Mouse (Mus musculus) layer of hippocampus, adult 11-12 months (tissue): ENCODE data around the gene Igf1r.

Experiments
- DNase-seq: peaks from one replicate; pipeline ENCODE4 v3.0.0; 2022; ENCODE audit warnings: low spot score

Gene Igf1r

DNA sequence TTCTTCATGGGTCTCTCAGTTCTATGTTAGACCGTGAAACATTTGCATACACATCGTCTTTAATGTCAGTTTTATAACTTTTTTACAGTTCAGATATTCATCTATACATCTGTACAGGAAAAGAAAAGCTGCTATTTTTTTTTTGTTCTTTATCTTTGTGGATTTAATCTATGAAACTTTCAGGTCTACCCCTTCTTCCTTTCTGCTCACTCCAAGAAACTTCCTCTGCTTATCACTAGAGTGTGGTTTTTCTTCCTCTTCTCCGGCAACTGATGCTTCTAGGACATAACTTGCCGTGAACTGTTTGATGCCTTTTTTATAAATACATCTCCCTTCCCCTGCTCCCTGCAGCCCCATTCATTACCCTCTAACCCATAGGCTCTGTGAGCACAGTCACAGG, 275.0 kb downstream of the Igf1r start:
- DNase-seq: no peak

DNA sequence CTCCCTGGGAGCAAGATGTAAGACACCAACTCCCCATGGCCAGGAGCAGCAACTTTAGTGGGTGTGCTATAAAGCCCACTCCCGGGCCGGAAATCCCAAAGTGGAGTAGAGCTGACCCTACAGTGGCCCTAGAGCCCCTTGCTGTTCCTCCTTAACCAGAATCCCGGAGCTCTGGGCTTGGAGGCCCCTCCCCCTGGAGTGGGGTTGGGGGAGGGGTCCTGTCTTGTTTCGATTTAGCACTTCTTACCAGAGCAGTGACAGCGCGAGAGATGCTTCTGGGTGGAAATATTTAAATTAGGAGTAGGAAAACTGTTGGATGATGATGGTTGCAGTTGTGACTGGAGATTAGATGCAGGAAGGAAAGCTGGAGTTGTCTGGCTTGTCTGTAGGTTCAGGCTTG, 275.9 kb downstream of the Igf1r start:
- DNase-seq: no peak

DNA sequence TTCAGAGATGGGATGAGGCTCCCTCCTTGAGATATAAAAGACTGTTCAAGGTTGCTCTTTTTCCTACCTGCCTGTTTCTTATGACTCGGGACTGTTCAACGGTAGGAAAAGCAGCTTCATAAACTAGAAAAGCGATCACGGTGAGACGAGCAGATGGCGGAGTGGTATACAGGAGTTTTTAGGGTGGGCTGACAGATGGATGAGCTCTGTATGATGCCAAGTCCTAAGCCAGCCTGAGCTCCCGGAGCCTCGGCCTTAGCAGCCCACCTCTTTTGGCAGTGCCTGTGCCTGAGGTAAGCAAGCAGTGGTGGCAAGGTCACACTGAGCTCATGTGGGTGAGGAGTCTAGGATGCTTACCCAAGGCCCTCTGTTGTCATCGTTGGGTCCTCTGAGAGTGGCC, 278.2 kb downstream of the Igf1r start:
- DNase-seq: no peak

DNA sequence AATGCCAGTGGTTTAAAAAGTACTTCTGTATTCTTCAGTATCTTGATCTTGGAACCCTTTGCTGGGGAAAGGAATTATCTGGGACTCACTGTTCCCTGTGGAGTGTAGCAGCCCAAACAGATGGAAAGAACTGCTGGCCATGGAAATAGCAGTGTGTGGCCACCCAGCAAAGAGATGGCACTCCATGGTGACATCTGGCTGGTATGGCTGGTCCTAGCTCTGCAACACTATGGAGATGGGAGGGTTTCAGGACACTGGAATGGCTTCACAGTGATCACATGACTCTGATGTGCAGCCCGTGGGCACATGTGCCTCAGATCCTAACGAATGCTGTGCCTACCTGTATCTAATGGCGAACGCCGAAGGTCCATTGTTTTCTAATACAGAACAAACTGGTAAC, 279.9 kb downstream of the Igf1r start:
- DNase-seq: no peak

DNA sequence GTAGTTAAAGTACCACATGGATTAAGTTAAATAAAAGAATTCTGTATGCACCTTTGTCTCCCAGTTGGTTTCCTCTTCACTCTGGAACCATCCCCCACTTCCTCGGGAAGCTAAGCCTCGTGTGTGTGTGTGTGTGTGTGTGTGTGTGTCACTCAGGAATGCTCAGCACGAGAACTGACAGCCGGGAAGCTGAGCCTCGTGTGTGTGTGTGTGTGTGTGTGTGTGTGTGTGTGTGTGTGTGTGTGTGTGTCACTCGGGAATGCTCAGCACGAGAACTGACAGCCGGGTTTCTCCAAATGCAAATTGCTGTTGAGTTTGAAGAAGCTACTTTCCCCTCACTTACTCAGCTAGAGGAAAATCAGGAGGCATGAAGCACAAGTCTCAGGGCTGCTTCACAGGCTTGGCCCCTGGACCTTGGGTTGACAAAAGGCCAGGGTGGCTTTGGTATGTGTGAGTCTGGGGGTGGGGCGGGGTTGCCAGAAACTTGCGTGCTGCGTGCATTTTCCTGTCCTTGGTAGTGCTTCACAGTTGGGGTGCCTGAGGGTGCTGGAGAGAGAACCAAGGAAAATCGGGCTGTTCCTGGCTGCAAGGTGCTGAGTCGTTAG, 281.1 kb downstream of the Igf1r start:
- no peak for DNase-seq

DNA sequence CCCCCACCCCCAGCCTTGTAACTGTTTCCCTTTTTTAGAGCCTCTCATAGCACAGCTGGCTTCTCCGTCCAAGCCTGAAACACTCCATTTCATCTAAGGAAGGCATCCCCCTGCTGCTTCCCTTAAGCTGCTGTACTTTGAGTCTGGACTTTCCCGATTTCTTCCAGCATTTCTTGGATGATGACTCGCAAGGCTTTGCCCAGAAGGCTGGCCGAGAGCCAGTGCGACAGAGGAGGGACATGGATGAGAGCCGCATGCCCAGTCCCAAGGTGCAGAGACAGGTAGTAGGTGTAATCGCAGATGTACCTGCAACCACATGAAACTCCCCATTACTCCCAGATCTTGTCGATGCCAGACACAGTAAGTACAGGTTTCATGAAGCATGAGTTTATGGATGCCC, 284.2 kb downstream of the Igf1r start:
- DNase-seq: no peak

DNA sequence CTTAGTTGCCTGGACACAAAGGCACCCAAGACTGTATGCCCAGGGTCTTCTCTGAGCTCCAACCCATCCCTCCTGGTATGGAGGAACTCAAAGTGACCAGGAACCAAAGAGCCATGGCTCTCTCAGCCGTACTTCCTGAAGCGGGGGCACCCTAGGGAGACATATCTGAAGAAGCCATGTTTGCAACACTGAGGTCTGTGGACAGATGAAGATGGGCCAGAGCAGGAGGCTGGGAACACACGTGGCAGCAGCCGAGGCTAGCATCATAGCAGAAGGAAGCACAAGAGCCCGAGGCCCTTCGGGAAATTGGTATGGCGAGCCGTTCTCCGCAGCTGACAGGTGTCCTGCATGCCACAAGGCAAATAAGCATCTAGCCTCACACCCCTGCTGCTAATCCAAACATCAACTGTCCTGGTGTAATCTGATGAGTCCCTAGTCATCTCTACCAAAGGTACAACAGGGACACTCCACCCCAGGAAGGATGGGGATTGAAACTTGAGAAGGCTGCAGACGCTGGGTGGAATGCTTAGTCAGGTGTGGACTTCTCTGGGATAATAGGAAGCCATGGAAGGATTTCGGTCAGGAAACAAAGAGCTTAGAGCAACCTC, 286.7 kb downstream of the Igf1r start:
- DNase-seq: no peak

DNA sequence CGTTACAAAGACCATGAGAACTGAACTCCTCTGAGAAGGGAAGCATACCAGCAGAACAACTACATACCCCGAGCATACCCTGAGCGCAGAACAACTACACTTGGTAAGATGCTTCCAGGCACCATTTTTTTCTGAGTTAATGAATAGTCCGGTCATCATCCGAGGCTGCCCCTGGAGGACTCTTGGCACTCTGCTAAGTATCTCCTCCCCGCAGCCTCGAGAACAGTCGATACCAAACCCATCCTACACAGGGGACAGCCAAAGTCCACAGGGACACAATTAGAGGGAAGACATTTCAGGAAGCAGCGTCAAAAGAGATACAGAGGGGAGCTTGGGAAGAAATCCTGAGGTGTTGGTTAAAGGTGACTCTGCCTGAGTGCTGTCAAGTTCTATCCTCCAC, 288.6 kb downstream of the Igf1r start:
- DNase-seq: no peak

DNA sequence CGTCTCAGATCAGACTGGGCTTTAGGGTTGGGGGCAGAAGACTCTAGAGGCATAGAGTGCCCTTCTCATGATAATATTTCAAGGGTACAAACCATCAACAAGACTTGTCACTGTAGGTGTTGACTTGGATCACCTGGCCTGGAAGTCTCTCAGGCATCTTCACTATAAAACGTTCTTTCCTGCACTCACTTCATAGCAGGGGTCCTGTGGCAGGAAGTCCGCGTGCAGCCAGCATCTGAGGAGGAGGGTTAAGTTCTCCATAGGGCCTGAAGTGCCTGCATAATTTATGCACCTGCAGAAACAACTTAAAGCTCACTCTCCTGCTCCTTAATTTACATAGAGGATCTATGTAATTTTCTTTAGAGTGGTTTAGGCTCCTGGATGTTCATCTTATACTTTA, 293.1 kb downstream of the Igf1r start:
- no peak for DNase-seq

DNA sequence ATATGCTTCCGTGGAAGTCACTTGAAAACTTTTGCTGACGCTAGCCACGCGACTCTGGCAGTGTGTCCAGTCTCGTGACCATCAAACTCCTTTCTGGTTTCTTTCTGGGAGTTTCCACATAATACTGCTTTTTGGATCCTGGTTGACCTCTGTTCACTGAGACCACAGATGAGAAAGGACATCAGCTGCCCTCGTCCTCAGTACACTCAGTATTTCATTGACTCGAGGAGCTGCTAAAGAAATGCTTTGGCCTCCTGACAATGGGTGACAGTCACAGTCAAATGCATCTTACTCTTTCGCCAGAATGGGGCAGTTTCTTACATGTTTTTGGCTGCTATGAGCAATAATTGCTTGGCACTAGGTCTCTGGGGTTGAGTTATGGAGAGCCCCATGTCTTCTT, 293.6 kb downstream of the Igf1r start:
- no peak for DNase-seq

DNA sequence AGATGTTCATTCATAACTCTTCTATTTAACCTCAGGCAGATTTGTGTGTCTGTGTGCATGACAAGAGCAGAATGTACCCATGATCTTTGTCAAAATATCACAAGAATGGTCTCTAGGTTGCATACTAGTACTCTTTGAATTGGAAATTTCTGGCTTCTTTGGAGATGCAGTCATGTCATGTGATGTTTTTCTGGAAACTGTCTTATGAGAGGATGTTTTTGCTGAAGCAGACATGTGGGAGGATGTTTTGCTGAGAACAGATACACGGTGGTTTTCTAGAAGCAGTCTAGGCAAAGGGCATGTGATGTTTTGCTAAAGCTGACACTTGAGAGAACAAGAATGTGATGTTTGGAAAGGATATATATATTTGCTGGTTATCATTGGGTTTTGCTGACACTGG, 297.8 kb downstream of the Igf1r start:
- DNase-seq: no peak

DNA sequence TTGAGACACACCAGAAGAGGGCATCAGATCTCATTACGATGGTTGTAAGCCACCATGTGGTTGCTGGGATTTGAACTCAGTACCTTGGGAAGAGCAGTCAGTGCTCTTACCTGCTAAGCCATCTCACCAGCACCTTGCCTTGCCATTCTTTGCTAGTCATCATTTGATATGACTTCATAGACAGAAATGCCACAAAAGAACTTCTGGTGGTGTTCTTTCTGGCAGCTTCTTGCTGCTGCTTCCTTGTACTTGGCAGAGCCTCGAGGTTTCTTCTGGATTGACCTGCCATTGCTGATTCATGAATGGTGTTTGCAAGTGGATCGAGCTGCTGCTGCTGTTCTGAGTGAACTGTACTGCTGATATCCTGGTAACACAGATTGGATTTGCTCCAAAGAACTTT, 298.3 kb downstream of the Igf1r start:
- no peak for DNase-seq

DNA sequence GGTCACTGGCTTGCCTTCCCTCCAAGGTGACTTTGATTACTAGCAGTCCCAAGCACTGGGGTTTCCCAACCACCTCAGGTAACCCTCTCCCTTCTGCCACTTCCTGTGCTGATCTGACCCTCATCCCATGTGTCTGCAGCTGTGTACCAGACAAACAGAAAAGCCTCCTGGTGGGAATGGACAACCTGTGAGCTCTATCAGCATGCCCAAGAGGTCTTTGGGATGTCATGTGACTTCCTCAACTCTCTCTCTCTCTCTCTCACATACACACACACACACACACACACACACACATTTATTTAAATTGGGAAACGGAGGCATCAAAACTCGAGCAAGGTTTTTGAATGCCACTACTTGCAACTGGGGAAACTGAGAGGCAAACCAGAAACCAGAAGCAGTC, 305.1 kb downstream of the Igf1r start:
- DNase-seq: no peak

DNA sequence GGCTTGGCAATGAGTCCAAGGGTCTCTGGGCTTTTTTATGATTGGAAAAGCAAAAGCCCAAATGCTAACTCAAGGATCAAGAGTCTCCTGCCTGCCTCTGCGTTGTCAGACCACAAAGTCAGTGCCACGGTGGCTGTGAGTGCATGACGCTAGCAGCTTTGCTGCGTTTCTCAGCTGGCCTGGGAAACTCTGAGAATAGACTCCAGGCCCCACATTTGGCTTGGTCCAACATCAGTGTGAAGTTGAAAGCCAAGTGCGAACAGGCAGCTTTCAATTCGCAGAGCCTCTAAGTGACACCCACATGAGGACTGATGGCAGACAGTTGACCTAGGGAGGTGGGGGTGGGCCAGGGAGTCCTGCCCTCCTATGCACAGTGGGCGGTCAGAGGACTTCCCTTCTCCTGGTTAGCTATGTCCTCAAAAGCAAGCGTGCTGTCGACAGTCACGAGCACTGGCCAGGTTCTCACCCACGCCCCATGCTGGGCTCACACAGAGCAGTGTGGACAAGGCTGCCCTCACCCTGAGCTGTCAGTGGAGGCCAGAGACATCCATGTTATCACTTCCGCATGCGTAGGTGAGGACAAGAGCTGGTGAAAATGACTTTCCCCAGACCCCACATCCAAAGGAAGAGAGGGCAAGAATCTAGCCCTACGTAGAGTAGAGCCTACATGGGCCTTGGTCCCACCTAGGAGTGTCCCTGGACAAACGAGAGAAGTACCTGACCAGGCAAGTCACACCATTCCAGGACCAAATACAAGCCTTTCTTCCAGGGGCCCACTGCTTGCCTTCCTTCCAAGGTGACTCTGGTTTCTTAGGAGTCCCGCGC, 305.9 kb downstream of the Igf1r start:
- DNase-seq: no peak

DNA sequence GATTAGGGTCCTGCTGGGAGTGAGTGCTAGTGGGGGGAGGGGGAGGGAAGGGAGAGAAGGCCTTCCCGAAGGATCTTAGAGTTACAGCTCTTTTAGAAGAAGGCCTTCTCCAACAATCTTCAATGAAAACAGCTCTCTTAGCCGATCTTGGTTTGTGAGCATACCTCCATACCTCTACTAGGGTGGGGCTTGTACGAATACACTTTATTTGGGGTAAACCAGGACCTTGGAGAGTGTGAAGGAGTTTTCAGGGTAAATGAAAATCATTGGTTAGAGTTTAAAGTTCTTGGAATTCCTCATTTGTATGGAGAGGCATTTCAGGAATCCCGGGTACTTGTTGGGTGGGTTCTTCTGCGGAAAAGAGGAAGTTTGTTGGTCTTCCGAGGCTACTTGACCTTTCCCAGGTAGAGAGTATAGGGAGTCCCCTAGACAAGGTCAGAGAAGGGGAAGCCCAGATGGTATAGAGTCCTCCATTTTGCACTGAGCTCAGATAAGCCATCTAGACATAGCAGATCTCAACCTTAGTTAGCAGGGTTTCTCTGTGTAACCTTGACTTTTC, 307.0 kb downstream of the Igf1r start:
- no peak for DNase-seq

DNA sequence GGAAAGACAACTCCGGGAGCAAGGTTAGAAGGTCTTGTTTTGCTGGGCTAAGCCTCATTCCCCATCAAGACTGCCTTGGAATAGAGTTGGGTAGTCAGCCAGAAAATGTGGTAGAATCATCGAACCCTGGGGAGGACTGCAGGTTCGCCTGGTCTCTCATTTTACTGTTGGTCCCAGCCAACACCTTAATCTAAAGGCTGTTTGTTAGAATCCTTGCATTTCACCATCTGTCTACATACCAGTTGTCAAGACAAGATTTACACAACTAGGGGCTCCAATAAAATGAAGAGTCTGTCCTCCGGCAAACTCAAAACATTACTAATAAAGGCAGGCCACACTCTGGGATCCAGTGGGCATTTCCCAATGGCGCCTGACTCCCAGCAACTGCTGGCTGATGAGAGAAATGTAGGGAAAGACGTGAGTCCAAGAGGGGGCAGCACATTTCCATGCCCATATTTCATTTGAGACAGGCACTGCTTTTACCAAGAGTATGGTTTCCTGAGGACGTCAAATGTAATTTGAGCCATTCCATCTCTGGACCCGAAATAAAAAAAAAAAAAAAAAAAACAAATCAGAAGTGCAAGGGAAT, 310.1 kb downstream of the Igf1r start:
- DNase-seq: no peak

DNA sequence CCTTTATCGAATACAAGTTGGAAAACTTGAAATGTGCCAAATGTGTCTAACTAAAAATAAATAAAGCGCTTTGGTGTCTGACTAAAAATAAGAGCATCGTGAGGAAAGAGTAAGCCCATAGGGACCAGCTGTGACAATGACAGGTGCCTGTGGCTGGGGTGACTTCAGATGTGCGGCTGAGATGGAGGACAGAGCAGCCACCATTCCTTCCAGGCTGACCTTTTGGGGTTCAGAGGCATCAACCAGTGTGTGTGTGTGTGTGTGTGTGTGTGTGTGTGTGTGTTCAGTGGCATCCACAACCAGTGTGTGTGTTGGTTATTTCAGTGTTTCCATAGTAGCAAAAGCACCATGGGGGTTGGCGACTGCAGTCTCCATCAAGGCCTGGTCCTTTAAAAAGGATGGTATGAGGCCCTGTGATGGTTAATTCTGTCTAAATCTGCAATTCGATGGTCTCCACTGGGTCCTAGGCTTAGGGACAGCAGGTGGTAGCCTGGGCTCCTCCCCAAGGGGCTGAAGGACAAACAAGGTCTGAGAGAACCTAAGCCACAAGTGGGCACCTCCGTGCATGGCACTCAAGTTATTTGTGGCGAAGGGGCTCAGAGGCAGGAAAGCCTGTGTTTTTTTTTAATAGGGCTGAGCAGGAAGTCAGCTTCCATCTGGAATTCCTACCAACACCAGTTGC, 310.9 kb downstream of the Igf1r start:
- DNase-seq: no peak

DNA sequence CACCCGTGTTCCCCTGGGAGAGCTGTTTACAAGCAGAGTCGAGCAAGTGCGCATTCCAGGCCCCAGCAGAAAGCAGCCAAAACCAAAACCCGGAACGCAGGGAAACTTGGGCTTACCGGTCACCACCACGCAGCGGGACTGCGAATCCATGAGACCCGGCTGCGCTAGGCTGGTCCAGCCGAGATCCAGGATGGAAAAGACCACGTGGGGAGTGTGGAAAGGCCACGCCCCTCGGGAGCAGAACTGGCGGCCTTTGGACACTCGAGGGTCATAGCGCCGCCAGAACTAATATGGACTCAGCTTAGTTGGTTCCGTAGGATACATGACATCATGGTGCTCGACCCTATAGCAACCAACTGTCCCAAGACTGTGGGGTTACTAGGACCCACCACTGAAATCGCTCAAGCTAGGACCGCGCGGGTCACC, 311.4 kb downstream of the Igf1r start, which contains the start of gene Pgpep1l:
Gene Pgpep1l, minus strand, starts transcription at position 206 of the 426 bp plus-strand sequence.
- DNase-seq: peak; percentile 28

DNA sequence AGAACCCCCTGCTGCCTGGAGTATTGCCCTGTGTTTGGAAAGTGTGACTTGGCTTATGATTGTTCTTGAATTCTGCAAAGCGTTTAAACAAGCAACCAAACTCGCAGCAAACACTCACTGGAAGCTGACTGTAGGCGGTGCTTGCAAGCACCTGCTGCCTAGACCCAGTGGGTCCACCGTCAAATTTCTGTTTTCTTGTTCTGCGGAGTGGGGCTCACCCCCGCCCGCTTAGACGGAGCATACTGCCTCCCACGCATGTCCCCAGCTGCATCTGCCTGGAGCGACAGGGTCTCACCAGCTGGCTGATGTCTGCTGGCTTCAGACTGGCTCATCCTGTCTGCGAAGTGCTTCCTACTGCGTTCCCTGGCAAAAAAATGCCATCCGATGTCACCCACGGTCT, 311.9 kb downstream of the Igf1r start:
- peak; percentile 86 for DNase-seq

DNA sequence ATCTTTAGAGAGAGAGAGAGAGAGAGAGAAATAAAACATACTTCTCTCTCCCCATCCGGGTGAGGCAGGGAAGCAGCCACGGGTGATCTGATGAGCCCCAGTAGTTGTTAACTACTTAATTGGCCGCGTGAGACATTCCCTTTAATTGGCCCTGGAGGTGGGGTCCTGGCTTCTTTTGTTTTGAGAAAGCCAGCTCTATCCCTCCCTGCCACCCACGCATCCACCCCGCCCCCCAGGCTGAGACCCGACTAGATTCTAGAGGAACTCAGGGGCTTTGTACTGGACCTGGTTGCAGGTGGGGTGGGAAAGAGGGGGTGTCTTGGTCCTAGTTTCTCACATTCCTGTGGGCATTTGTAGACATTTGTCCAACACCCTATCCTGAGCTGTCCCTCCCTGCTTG, 312.8 kb downstream of the Igf1r start:
- no peak for DNase-seq

DNA sequence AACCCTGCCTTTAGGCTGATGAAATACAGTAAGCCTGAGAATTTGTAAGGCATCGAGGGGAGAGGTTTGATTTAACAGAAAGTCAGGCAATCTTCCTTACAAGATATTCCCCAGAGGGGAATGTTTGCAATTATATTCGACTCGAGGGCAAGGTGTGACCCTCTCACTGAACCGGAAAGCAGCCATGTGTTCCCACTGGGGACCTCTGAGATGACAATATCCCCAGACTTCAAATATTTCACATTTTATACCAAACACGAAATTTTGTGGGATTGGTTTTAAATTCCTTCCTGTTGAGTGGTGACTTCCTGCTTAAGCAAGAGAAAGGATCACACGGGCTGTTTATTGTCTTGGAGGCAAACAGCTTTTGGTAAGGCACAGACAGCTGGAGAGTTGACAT, 314.1 kb downstream of the Igf1r start:
- no peak for DNase-seq

DNA sequence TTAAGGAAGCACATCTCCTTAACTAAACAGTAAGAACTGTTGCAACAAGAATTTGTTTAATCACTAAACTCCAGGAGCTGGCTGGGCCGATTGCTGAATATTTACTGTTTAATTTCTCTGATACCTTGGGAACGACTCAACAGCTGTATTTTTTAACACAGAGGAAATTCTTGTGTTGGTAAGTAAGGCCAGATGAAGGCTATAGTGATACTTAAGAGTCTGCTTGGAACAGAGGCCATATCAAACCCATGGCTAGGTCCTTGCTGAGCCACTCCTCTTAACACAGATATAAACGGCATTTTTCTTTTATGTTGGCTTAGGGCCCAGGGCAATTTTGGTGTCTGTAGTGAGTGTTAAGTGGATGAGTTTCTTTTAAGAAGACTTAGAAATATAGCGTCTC, 317.9 kb downstream of the Igf1r start:
- DNase-seq: no peak
